Mouse (Mus musculus) cortical plate, adult 2 months (tissue): ENCODE measurements around the gene Btbd3. TPM values are rescaled to one million over a fixed set of nuclear protein-coding genes. Genes with fewer than 3 reads are reported as not detected.

Experiments used
- H3K27ac ChIP-seq: fragments of 200-500 bp; 2 replicates; pipeline ENCODE4 v1.5.1; 2012; ENCODE audit warnings: low read length, control low read depth, inconsistent platforms; ENCODE audit not compliant: insufficient read depth
- H3K4me1 ChIP-seq: fragments of 200-500 bp; 2 replicates; pipeline ENCODE4 v1.6.1; 2011; ENCODE audit warnings: low read length; ENCODE audit not compliant: control insufficient read depth, insufficient read depth
- H3K4me3 ChIP-seq: fragments of 200-500 bp; 2 replicates; pipeline ENCODE4 v1.5.1; 2011; ENCODE audit warnings: mild to moderate bottlenecking, low read length, control low read depth; ENCODE audit not compliant: insufficient read depth
- CTCF ChIP-seq: fragments of 200-500 bp; IDR thresholded peaks from 2 replicates; pipeline ENCODE4 v1.5.1; 2011; ENCODE audit warnings: mild to moderate bottlenecking, control low read depth, low read length; ENCODE audit not compliant: insufficient read depth; ENCODE audit errors: extremely low read depth
- POLR2A ChIP-seq: fragments of 200-500 bp; IDR thresholded peaks from 2 replicates; pipeline ENCODE4 v1.6.1; 2011; ENCODE audit warnings: mild to moderate bottlenecking, low read length, control low read depth; ENCODE audit not compliant: insufficient read depth; ENCODE audit errors: extremely low read depth
- polyA plus RNA-seq: library from polyadenylated mRNA; depleted of rRNA; stranded (reverse); fragments of >200 nt; gene quantifications from 2 replicates; pipeline ENCODE4 v1.2.3, GENCODE M21; 2012

The Btbd3 gene
- polyA plus RNA-seq, 1 experiment = 76.4 TPM

DNA sequence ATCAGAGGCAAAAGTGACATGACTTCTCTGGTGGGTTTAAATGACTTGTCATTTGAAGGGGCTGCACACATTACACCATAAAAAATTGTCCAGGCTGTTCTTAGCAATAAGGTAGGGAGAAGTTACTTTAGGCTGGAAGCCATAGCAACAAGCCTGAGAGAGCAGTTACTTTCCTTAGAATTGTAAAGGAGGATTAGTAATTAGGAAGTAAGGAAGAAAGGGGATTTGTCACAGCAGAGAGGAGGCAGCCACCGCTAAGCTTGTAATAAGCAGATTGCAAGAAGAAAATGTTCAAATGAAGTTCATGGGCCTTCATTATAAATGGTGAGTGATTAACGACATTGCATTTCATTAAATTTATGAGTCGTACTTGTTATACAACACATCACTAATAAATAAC is 190.1 kb downstream of the Btbd3 start:
- Histone ChIP-seq H3K4me3 (no peak overlapping the region), H3K27ac (no peak overlapping the region), H3K4me1 (no peaks in the 10 kb centered on the region)
- TF ChIP-seq CTCF (no peak), POLR2A (no peak)

DNA sequence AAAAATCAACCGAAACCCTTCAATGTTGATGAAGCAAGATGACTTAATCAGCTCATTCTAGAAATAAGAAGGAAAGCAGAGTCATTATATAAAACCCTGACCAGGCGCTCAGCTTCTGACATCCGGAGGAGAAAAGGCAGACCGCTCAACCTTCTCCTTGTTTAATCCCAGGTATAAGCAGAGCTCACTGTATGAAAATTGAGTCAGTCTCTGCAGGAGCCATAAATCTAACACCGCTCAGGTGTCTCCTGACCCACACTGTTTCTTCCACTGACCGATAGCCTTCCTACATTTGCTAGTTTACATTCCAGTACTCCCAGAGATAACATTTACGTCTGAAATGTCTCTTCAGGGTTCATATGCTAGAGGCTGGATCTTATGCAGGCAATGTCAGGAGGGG is 190.6 kb downstream of the Btbd3 start:
- no peak overlapping the region for H3K4me3 ChIP-seq
- no peak overlapping the region for H3K27ac ChIP-seq

DNA sequence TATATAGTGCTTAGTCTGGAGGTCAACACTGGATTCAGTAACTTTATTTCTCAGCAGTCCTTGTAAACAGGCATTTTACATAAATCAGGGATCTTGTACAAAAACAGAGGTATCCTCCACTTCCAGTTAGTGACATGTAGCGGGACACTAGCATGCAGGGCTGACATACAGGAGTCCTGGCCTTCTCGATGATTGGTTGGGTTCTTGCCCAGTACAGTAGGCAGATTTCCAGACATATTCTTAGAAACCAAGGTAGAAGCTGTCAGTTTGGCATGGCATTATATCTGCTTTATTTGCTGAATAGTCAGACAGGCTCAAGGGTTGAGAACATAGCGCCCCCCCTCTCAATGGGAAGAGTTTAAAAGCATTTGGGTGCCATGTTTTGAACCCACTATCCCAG is 191.3 kb downstream of the Btbd3 start:
- H3K4me3 ChIP-seq = no peak overlapping the region
- no peak overlapping the region for H3K27ac ChIP-seq
- no peak for TF ChIP-seq CTCF
- no peak for TF ChIP-seq POLR2A
- no peaks in the 10 kb centered on the region for H3K4me1 ChIP-seq

More for the DNA sequence above, 190.6 kb downstream of the Btbd3 start:
- TF ChIP-seq POLR2A (no peak), CTCF (no peak)
- H3K4me1 ChIP-seq = no peaks in the 10 kb centered on the region

DNA sequence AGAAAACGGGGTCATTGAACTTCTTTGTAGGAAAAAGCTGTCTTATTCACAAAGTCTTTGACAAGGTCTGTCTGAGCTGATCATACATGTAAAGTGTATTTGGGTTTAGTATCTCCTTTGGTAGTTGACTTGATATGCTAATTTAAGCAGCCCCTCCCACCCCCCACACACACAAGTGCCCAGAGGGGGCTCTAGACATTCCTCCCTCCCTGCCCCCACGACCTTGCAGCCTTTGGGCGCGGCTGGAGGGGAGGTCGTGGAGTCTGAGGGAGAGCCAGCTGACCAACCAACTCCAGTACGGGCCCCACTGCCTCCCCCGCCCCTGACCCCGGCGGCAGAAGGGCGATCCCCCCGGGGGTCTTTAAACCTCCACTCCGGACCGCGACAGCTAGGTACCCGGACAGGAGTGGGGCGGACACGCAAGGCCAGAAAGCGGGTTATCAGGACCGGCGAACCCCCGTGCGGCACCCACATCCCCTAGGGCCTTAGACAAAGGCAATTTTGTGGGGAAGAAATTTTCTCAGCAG is 211.7 kb downstream of the Btbd3 start:
- no peak for TF ChIP-seq POLR2A
- TF ChIP-seq CTCF = no peak

DNA sequence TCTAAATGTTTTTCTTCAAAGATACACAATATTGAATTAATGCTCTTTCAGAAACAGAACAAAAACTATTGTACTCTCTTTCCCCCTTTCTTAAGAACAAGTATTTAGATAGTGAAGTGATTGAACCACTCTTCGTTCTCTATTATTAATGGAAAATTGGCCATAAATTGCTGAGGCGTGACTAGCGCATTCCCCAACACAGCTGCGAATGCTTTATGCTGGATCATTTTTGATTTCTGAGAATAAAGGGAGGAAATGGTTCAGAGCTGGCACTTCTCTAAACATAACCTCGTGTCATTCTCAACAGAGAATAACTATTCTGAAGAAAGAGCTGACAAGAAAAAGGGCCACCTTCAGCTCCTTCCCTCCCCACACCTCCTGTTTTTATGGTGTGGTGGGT is 217.0 kb downstream of the Btbd3 start:
- Histone ChIP-seq H3K4me1 (peaks cover 2% of the 10 kb centered on the region; the same call in 1 of the 2 replicates), H3K4me3 (no peak overlapping the region), H3K27ac (no peak overlapping the region)
- TF ChIP-seq CTCF = no peak

More for the DNA sequence above, 211.7 kb downstream of the Btbd3 start:
- Histone ChIP-seq H3K4me1 (no peaks in the 10 kb centered on the region), H3K27ac (no peak overlapping the region), H3K4me3 (no peak overlapping the region)

DNA sequence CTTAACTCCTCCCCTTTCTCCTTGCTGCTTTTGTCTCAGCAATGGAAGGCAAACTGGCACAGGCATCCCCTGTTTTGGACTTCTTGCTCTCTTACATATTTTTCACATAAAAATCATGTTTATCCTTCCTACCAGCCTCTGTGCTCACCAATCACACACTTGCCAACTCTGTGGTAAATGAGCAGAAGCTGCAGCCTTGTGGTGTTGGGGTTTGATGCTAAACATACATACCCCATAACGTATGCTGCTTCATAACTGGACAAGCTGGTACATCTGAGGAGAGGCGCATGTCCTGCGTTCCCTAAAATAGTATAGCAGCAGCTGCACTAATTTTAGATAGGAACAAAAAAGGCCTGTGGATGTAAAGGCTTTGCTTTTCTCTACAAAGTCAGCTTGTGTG is 220.1 kb downstream of the Btbd3 start:
- H3K27ac ChIP-seq = no peak overlapping the region
- peaks cover 2% of the 10 kb centered on the region; the same call in 1 of the 2 replicates for H3K4me1 ChIP-seq
- no peak overlapping the region for H3K4me3 ChIP-seq
- TF ChIP-seq CTCF (no peak), POLR2A (no peak)

DNA sequence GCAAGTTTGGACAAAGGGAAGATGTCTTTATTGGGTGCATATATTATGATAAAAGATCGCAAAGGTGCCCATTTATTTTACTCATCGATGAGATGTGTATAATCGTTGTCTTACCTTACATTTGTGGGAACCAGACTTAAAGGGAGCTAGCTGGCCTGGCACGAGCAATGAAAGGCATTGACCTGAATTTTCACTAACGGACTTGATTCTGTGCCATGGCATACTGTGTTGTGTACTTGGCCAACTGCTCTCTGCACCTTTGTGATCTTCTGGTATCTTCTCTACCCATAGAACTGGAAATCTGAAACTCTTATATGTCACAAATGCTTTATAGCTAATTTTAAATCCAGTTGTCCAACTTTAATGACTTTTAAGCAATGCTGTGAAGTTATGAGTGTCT is 220.9 kb downstream of the Btbd3 start:
- no peak overlapping the region for H3K27ac ChIP-seq
- peaks cover 2% of the 10 kb centered on the region; the same call in 1 of the 2 replicates for H3K4me1 ChIP-seq
- no peak for TF ChIP-seq POLR2A
- TF ChIP-seq CTCF = no peak
- no peak overlapping the region for H3K4me3 ChIP-seq

DNA sequence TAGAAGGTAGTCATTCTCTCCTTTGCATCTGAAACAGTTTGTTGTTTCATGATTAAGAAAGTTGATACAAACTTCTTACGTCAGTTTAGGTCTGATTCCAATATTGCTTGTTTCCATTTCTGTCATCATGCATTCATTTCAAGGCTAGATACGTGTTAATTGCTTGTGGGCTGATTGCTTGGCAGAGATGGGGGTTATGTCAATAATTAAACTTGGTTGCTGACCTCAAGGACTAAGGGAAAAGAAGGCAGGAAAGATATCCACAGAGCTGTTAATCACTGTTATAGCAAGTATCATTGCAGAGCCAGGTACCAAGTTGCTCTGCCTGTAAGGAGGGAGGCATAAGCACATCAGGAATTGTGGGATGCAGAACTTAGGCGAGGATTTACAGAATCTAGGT is 226.2 kb downstream of the Btbd3 start:
- H3K4me3 ChIP-seq = no peak overlapping the region
- H3K4me1 ChIP-seq = no peaks in the 10 kb centered on the region
- TF ChIP-seq POLR2A = no peak
- no peak for TF ChIP-seq CTCF
- H3K27ac ChIP-seq = no peak overlapping the region

DNA sequence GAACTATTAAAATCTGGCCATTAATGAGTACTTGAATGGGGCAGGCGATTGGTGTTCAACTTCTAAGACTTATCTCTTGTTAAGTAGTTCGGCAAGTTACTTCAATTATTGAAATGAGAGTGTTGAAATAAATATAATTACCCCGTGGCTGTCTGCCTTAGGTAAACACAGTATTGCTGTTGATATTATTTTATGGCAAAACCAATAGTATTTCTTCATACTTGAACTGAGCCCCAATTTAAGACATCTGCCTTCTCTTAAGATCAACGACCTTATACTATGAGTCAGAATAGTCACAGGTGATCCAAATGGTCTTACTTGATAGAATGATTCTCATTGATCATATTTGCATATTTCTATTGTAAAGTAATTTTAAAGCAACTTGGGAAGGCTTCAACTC is 228.5 kb downstream of the Btbd3 start:
- H3K27ac ChIP-seq = no peak overlapping the region
- H3K4me1 ChIP-seq = no peaks in the 10 kb centered on the region
- no peak overlapping the region for H3K4me3 ChIP-seq
- no peak for TF ChIP-seq POLR2A
- TF ChIP-seq CTCF = no peak

DNA sequence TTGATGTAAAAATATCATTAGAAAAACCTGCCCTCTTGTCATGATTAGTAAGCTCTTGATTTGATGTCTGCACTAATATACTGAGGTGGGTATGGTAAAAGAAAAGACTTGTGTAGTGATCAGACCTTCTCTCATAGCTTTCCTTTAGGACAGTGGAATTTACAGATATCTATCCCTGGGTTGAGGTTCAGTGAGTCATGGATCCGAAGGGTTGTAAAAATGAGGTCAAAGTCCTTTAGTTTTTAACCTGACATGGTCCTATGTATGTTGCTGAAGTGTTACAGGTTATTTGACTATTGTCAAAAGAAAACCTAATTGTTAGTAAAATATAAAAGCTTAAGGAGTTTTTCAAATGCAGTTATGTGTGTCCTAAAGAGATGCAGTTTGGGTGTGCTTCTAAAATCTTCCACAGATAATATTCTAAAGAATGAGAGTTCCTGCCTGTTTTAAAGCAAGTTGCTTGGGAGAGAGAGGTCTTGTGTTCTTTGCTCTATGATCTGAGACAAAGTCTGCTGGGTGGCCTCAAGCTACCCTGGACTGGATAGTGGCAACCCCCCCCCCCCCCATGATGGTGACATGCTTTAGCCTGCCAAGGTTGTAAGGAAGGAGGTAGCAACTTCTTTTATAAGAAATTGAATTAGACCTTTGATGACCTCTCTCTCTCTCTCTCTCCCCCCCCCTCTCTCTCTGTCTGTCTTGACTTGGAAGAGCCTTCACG is 234.5 kb downstream of the Btbd3 start:
- no peak overlapping the region for H3K27ac ChIP-seq
- H3K4me1 ChIP-seq = no peaks in the 10 kb centered on the region
- TF ChIP-seq POLR2A (no peak), CTCF (no peak)
- H3K4me3 ChIP-seq = no peak overlapping the region
